Mouse (Mus musculus): Measurements from ENCODE around the gene Slc17a1. TPM values are rescaled to one million over a fixed set of nuclear protein-coding genes. Genes with fewer than 3 reads are reported as not detected.

Gene Slc17a1
- polyA plus RNA-seq, 1 experiment = 0.11 TPM

DNA sequence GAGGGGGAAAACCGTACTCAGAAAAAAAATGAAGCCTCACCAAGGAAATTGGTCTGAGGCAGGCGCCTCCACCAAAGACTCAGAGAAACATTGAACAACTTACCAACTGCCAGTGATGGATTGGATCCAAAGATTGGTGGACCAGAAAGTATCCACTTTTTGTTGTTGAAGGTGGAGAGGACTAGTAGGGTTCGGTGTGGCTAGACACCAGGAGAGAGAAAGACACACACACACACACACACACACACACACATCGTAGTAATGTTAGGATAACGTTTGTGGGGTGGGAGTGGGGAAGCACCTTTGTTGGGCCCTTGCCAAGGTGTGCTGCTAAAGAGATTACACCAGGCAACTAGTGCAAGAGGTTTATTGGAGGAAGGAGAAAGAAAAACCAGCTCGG, 550 bp upstream of the Slc17a1 start:
- no peak overlapping the region for H3K27ac ChIP-seq (ENCODE audit: control insufficient read depth, insufficient read depth, low read depth, low read length)
- H3K36me3 ChIP-seq (ENCODE audit: control insufficient read depth, insufficient read depth, low read length) = no peaks in the 10 kb centered on the region
- H3K4me3 ChIP-seq (ENCODE audit: control insufficient read depth, low read depth, low read length) = no peak overlapping the region
- H3K4me1 ChIP-seq (ENCODE audit: control insufficient read depth, insufficient read depth, low read length) = peaks cover 5% of the 10 kb centered on the region
- H3K27me3 ChIP-seq (ENCODE audit: control insufficient read depth, insufficient read depth, low read length) = no peaks in the 10 kb centered on the region
- TF ChIP-seq CTCF (IDR thresholded peaks at IDR 0.05; ENCODE audit: control insufficient read depth, insufficient read depth, insufficient replicate concordance, low read depth, low read length) (no peak), POLR2A (IDR thresholded peaks at IDR 0.05; ENCODE audit: control insufficient read depth, low read depth, low read length) (no peak)

DNA sequence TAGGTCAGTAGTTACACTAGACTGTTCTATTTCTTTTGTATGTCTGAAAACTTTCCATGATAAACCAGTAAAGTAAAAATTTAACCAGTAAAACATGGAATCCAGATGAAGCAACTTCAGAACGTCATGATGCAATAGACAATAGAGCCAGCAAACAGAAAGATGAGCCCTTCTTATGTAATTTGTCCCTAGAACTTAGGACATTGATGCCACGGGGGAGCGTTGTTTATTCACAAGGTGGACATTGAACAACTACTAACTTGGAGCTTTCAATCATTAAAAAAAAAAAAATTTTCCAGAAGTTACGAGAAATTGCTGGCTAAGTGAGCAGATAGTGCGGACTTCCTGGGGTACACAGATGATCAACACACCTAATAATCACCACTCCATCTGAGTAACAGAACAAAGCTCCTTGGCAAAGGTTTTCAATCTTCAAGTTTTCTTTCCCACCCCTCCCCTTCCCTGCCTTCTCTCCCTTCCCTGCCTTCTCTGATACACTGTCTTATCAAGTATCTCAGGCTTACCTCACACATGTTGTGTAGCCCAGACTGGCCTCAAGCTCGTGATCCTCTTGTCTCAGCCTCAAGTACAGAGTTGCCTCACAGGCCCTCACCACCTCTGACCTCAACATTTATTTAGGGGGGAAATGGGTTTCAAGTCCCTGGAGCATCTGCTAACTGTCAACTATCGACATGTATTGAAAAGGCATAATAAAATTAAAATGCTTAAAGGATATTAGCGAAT, 1.4 kb downstream of the Slc17a1 start:
- Histone ChIP-seq H3K36me3 (ENCODE audit: control insufficient read depth, insufficient read depth, low read length) (no peaks in the 10 kb centered on the region), H3K27ac (ENCODE audit: control insufficient read depth, insufficient read depth, low read depth, low read length) (no peak overlapping the region), H3K27me3 (ENCODE audit: control insufficient read depth, insufficient read depth, low read length) (no peaks in the 10 kb centered on the region), H3K4me3 (ENCODE audit: control insufficient read depth, low read depth, low read length) (no peak overlapping the region), H3K4me1 (ENCODE audit: control insufficient read depth, insufficient read depth, low read length) (peaks cover 5% of the 10 kb centered on the region)
- no peak for TF ChIP-seq CTCF (IDR thresholded peaks at IDR 0.05; ENCODE audit: control insufficient read depth, insufficient read depth, insufficient replicate concordance, low read depth, low read length)
- no peak for TF ChIP-seq POLR2A (IDR thresholded peaks at IDR 0.05; ENCODE audit: control insufficient read depth, low read depth, low read length)

DNA sequence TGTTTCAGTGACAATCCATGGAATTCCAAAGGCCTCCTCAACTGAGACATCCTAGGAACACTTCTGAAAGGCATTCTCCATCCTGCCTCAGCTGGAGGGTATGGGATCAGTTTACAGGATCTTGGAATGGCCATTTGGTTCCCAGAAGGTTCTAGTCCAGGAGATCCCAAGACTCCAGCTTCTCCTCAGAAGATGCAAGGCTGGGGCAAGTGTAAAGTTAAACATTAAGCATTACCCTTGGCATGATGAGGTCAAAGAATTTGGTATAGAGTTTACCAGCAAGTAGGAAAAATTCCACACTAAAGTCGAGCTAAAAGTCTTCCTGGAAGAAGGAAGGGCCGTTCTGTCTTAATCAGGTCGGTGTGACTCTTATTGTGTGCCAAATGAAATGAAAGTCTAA, 2.4 kb downstream of the Slc17a1 start:
- H3K27ac ChIP-seq (ENCODE audit: control insufficient read depth, insufficient read depth, low read depth, low read length) = no peak overlapping the region
- no peaks in the 10 kb centered on the region for H3K27me3 ChIP-seq (ENCODE audit: control insufficient read depth, insufficient read depth, low read length)
- no peak overlapping the region for H3K4me3 ChIP-seq (ENCODE audit: control insufficient read depth, low read depth, low read length)
- H3K36me3 ChIP-seq (ENCODE audit: control insufficient read depth, insufficient read depth, low read length) = no peaks in the 10 kb centered on the region
- TF ChIP-seq POLR2A (IDR thresholded peaks at IDR 0.05; ENCODE audit: control insufficient read depth, low read depth, low read length) = no peak
- peaks cover 5% of the 10 kb centered on the region for H3K4me1 ChIP-seq (ENCODE audit: control insufficient read depth, insufficient read depth, low read length)

DNA sequence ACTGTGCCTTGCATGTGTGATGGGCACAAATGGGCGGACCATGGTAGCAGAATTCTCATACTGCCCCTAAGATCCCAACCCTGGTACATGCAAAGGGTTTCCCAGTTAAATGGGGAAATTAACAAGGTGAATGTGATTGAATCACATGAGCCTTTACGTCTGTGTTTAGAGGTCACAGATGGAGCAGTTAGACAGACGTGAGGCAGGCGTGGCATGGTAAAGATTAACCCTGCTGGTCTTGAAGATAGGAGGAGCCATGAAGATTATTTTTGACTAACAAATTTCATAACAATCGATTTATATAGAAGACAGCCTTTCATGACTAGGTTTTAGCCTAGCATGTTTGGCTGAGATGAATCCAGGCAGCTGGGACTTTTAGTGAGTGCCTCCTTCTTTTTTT, 5.6 kb downstream of the Slc17a1 start:
- no peak overlapping the region for H3K27ac ChIP-seq (ENCODE audit: control insufficient read depth, insufficient read depth, low read depth, low read length)
- no peaks in the 10 kb centered on the region for H3K4me1 ChIP-seq (ENCODE audit: control insufficient read depth, insufficient read depth, low read length)
- no peaks in the 10 kb centered on the region for H3K36me3 ChIP-seq (ENCODE audit: control insufficient read depth, insufficient read depth, low read length)
- H3K4me3 ChIP-seq (ENCODE audit: control insufficient read depth, low read depth, low read length) = no peak overlapping the region
- TF ChIP-seq POLR2A (IDR thresholded peaks at IDR 0.05; ENCODE audit: control insufficient read depth, low read depth, low read length) (no peak), CTCF (IDR thresholded peaks at IDR 0.05; ENCODE audit: control insufficient read depth, insufficient read depth, insufficient replicate concordance, low read depth, low read length) (no peak)
- no peaks in the 10 kb centered on the region for H3K27me3 ChIP-seq (ENCODE audit: control insufficient read depth, insufficient read depth, low read length)

DNA sequence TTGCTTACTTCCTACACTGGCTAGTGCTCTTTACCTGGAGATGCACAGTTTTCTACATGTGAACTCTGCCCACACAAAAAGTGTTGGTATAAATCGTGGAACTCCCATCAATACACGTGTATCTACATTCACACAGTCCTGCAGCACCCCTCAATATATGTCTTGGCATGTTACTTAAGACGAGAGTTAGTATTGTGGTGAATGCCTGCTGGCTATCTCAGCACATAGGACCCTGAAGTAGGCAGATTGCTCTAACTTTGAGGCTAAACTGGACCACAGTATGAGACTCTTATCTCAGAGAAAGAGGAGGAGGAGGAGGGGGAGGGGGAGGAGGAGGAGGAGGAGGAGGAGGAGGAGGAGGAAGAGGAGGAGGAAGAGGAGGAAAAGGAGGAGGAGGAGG, 11.6 kb downstream of the Slc17a1 start:
- no peak overlapping the region for H3K4me3 ChIP-seq (ENCODE audit: control insufficient read depth, low read depth, low read length)
- no peak overlapping the region for H3K27ac ChIP-seq (ENCODE audit: control insufficient read depth, insufficient read depth, low read depth, low read length)
- no peaks in the 10 kb centered on the region for H3K36me3 ChIP-seq (ENCODE audit: control insufficient read depth, insufficient read depth, low read length)
- H3K4me1 ChIP-seq (ENCODE audit: control insufficient read depth, insufficient read depth, low read length) = no peaks in the 10 kb centered on the region
- H3K27me3 ChIP-seq (ENCODE audit: control insufficient read depth, insufficient read depth, low read length) = no peaks in the 10 kb centered on the region
- no peak for TF ChIP-seq POLR2A (IDR thresholded peaks at IDR 0.05; ENCODE audit: control insufficient read depth, low read depth, low read length)
- no peak for TF ChIP-seq CTCF (IDR thresholded peaks at IDR 0.05; ENCODE audit: control insufficient read depth, insufficient read depth, insufficient replicate concordance, low read depth, low read length)

DNA sequence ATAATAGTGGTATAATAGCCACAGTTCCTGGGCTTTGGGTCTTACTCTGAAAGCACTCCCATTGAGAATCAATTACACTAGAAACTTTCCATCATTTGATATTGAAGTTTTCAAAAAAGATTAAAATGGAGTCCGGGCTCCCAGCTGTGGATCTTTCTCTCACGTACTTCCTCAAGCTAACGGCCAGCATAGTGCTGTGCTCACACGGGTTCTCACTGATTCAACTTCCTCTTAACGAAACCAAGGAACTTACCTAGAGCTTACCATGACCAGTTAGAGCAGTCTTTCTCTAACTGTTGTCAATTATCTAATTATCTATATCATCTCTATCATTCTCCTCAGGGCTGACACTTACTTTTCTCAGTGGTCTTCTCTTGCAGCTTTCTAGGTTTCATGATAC, 12.1 kb downstream of the Slc17a1 start:
- Histone ChIP-seq H3K4me3 (ENCODE audit: control insufficient read depth, low read depth, low read length) (no peak overlapping the region), H3K27me3 (ENCODE audit: control insufficient read depth, insufficient read depth, low read length) (no peaks in the 10 kb centered on the region)

DNA sequence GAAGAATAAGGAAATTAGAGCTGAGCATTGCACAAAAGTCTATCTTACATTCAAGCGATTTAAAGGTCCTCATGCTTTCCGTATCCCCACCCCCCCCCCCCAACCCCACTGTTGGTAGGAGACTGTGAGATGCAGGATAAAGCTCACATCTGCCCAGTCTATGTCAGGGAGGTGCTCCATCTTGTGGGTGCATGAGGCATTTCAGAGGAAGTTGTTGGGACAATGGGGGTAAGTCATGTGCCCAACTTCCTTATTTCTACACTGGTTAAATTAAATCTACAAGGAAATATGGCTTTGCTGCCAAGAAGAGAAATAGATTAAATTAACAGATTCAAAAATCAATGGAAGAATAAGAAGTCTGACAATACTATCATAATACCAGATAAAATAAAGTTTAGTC, 18.0 kb downstream of the Slc17a1 start:
- Histone ChIP-seq H3K4me1 (ENCODE audit: control insufficient read depth, insufficient read depth, low read length) (no peaks in the 10 kb centered on the region), H3K27me3 (ENCODE audit: control insufficient read depth, insufficient read depth, low read length) (no peaks in the 10 kb centered on the region), H3K27ac (ENCODE audit: control insufficient read depth, insufficient read depth, low read depth, low read length) (no peak overlapping the region), H3K4me3 (ENCODE audit: control insufficient read depth, low read depth, low read length) (no peak overlapping the region), H3K36me3 (ENCODE audit: control insufficient read depth, insufficient read depth, low read length) (no peaks in the 10 kb centered on the region)
- TF ChIP-seq CTCF (IDR thresholded peaks at IDR 0.05; ENCODE audit: control insufficient read depth, insufficient read depth, insufficient replicate concordance, low read depth, low read length) = no peak
- no peak for TF ChIP-seq POLR2A (IDR thresholded peaks at IDR 0.05; ENCODE audit: control insufficient read depth, low read depth, low read length)

More for the DNA sequence above, 12.1 kb downstream of the Slc17a1 start:
- TF ChIP-seq POLR2A (IDR thresholded peaks at IDR 0.05; ENCODE audit: control insufficient read depth, low read depth, low read length) (no peak), CTCF (IDR thresholded peaks at IDR 0.05; ENCODE audit: control insufficient read depth, insufficient read depth, insufficient replicate concordance, low read depth, low read length) (no peak)
- Histone ChIP-seq H3K36me3 (ENCODE audit: control insufficient read depth, insufficient read depth, low read length) (no peaks in the 10 kb centered on the region), H3K27ac (ENCODE audit: control insufficient read depth, insufficient read depth, low read depth, low read length) (no peak overlapping the region), H3K4me1 (ENCODE audit: control insufficient read depth, insufficient read depth, low read length) (no peaks in the 10 kb centered on the region)
